Mouse (Mus musculus) cerebellum, postnatal 36 days (tissue): ENCODE measurements around the gene Ccn1.

Source experiments
- DNase-seq, 2 experiments: peaks; one replicate each; pipeline ENCODE4 v3.0.0; 2021 to 2022; ENCODE audit warnings: mixed read lengths in 2 of 2

The Ccn1 gene

DNA sequence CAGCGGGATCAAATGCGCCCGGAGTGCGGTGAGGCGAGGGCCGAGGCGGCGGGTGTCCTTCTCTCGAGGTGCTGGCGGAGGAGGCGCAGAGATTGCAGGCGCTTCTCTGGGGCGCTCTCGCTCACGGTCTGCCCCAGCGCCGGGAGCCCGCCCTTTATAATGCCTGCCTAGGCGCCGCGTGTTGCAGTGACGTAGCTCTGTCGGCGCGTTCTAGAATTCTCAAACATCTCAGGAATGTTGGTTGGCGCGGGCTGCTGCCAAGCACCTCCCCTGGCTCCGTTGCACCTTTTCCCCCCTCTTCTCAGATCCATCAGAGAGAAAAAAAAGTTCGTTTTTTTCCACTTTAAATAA lies at the start of gene Ccn1:
Gene Ccn1 (minus strand): TSS at position 130 of the 351 bp plus-strand sequence.
- peak in 1 of 2 experiments; percentile 24 for DNase-seq

DNA sequence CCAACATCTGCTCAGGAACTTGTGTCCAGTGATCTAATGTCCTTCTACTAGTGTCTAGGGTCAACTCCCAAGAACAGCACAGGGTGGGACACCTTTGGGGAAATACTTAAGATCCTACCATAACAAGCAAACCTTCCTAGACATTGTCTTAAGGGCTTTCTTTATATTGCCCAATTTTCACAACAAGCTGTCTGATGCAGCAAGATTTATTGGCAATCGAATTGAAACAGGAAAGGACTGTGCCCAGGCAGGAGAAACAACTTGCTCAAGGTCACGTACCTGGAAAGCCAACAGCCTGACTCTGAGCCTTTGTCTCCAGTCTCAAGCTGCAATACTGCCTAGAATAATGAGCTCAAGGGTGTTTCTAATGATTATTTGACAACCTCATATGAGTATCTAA lies 43.6 kb upstream of the Ccn1 start:
- no peak for DNase-seq

DNA sequence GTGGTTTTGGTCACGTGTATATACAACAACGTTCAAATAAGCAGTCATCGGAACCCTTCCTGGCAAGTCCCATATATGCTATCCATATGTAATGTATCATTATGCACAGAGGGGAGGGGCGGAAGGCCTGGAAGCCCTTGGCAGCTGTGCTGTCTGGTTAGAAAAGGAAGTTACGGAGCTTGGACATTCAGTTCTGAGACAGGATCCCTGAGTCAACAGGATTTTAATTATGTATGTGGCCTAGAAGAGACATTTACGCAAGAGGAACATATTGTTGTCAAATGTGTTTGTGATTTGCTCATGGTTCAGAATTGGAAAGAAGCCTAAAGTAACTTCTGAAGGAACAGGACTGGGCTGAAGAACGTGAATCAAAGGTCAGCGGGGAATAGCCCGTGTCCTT lies 42.3 kb upstream of the Ccn1 start:
- DNase-seq: no peak

DNA sequence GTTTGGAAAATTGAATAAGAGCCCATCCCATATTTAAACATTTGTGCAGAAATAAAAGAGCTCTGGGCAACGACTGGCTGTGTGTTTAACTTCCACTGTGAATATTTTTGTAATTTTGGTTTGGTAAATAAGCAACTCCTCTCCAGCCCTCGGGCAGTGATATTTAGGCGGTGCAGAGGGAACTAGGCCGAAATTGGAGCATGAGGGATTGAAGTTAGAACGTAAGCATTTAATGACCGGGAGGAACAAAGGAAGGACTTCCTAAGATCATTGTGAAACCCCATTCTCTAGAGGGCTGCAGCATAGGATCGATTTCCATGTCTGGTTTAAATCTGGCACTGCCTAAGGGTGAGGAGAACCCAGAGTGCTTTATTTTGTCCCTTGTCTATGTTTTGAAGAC lies 41.6 kb upstream of the Ccn1 start:
- DNase-seq: no peak

DNA sequence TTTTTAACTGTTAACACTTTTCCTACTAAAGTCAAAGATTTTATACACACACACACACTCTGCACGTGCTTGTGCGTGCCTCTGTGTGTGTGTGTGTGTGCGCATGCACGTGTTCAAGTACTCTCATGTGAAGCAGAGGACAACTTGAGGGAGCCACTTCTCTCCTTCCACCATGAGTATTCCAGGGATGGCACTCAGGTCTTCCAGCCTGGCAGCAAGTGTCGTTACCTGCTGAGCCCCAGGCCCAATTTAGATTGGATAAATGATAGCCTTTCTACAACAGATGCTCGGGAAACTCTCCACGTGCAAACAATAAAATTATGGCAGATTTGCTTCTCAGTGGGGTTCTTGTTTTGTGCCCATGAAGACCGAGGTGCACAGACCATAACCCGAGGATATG lies 39.5 kb upstream of the Ccn1 start:
- no peak for DNase-seq

DNA sequence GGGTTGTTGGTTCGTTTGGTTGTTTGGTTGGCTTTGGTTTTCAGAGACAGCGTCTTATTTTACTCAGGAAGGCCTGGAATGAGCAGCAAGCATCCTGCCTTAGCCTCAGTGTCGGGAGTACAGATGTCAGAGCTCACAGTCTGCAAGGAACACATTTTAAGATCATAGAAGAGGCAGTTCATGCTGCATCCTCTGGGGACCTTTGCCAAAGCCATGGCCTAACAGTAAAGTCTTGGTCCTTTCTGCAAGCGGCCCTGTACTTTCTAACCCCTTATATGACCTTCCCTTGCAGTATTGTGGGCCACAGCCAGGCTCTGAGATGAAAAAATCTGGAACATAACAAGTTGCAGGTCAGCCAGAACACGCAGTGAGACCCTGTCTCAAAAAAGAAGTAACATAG lies 38.1 kb upstream of the Ccn1 start:
- no peak for DNase-seq

DNA sequence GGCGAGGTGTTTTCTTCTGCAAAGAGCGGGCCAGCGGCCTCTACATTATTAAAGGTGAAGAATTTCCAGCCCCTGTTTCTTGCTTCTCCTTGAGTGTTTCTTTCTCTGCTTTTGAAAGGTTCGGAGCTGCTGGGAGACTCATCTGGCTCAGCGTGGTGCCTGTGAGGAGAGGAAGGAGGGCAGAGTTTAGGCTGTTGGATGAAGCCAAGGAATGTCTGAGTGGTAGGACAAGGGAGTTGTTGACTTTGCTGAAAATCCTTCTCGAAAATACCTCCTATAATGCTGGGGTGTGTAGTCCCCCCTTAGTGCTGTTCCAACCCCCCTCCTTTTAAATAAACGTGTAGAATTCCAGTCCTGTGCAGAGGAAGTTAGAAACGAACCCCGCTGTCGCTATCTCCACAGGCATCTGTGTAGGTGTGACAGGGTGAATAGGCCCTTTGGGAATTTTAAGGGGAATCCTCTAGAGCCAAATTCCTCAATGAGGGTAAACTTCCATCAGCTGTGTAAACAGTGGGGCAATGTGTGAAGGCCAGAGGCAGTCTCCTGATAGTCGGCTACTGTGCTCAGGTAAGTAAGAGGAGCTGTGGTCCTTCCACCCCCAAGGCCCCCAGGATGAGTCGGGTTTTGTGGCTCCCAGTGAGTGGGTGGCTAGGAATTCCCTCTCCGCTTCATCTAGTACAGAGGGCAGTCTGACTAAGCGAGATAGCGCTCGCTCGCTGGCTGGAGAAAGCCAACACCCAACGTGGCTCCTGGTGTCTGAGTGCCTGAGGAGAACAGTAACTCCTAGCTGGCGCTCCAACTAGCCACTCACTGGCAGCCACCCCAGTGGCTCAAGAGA lies 35.0 kb upstream of the Ccn1 start:
- no peak for DNase-seq

DNA sequence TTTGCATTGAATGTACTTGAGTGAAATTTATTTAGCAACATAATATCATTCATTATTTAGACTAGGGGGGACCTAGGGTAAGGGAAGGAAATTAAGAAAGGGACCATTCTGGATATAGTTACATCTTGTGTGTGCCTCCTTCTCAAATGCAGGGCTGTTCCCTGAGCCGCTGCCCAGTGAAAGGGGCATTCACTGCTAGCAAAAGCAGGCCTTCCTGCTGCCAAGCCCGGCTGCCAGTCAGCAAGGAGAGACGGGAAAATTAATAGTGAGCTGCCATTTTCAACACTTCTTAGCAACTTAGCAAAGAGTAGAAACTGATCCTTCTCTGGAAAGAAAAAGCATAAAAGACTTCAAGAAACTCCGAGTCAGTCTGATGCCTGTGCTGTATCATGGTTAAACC lies 34.4 kb upstream of the Ccn1 start:
- no peak for DNase-seq

DNA sequence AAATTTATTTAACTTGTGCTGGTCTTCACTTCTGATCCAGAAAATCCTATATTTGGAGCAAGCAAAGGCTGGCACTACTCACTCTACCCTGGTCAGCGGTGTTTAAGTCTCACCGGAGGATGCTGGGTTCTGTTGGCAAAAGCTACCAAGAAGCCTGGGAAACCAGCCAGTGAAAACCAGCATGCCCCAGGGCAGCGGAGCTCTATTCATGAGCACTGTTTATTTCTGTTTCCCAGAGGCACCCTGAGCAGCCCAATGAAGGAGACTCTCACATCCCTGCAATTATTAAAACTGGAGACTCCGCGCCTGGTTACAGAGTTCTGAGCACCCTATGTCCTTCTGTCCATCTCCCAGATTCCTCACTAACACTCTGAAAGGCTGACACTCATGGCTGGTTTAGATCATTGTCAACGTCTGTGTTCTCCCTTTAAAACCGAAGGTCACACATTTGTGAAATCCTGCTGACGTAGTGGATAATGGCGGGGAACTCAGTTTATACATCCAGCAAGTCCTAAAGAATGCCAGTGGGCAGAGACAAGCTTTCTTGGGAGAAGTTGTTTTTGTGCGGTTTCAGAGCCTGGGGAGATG lies 31.7 kb upstream of the Ccn1 start:
- peak; percentile 66 to 71 for DNase-seq

DNA sequence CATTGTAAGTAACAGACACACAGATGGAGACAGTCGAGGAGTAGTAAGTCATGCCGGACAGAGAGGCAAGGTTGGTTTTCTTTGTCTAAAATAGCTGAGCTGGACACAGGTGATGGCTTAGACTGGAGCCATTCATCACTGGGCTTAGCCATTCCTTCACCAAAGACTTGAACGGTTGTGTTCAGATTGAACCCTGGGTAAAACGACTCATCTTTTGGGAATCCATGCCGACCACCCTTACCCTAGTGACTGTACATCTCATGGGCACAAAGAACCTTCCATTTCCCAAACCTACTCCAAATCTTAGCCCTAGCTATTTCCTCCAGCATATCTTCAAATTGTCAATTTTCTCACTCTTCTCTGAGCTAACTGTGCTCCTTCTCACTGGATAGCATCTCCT lies 30.9 kb upstream of the Ccn1 start:
- DNase-seq: no peak

DNA sequence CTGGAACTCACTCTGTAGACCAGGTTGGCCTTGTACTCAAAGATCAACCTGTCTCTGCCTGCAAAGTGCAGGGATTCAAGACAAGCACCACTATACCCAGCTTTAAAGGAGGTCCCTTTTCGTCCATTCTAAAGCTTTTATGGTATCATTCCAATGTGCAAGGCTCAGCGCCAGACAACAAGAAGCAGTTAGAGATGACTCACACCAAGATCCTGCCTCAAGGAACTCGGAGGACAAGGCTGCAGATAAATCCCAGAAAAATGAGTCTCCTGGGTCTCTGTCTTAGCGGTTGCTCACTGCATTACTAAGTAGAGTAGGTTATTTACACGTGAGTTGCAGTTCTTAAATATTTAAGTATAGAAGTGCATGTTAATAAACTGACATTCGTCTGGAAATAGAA lies 26.4 kb upstream of the Ccn1 start:
- no peak for DNase-seq

DNA sequence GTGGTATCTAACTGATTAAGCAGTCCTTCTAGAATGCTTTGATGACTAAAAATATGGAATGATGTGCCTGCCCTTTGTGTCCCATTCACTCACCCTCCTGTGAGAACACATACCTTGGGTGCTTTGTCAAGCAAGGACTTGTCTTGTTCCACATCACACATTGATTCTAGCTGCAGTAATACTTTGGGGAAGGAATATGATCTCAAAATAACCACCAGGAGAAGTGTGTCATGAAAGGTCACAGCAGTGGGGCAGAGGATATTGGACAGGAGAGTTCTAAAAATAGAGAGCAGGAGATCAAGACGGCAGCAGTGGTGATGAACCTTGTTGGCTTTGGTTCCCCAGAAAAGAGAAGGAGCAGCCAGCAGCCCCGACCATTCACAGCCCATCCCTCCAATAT lies 25.0 kb upstream of the Ccn1 start:
- no peak for DNase-seq

DNA sequence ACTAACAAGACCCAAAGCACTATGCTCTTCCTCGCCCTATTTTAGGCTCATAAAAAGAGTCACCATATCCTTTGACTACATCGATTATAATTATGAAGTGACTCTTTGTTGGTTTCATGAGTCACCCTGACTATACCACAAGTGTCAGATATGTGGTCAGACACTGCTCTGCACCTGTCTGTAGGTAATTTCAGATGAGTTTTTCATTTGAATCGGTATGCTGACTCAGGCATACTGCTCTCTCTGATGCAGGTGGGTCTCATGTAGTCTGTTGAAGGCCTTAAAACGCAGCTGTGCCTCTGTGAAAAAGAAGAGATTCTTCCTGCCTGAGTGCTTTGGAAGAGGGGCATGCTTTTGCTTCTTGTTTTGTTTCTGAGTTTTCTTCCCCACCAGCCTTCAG lies 16.6 kb upstream of the Ccn1 start:
- no peak for DNase-seq

DNA sequence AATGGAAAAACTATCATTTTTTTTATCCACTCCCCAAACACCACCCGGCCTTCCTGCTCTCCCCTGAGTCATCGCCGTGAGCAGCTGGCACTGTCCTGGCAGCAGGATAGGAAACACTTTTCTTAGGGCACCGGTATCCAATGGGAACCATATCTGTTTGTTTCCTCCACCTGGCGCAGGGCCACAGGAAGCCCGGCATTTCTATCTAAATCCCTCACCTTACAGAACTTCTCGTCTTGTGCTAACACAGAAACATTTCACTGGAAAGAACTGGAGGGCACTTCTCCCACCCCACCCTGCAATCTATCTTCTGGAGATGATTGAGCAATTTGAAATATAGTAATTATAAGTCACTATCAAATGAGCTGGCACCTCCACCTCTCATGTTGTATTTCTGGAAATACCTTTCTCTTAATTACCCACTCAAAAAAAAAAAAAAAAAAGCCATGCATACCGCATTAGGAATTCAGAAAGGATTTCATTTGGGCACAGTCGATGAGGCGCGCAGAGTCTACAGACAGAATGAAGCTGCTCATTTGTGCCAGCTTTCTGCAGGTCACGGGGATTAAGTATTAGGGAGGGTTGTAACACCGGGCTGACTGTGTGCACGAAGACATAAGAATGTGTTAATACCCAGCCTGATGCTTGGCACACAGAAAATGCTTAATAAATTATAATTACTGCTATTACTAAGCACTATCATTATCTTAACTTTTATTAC lies 7.4 kb upstream of the Ccn1 start:
- DNase-seq: no peak

DNA sequence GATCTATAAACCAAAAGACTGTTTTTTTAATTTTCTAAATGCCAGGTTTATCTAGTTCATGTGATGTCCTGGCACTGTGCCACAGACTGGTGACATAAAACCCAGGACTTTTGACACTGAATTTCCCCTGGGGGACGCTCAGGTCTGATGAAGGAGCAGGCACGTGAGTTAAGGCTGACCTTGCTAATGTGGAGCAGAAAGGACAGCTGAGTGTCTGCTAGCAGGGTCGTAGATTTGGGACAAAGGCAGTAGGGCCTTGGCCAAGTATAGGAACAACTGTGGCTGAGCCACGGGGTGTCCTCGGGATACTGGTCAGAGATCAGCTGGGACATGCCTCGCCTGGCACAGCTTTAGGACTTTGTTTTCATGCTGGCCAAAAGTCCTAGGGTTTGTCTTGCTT lies 5.2 kb upstream of the Ccn1 start:
- DNase-seq: no peak

DNA sequence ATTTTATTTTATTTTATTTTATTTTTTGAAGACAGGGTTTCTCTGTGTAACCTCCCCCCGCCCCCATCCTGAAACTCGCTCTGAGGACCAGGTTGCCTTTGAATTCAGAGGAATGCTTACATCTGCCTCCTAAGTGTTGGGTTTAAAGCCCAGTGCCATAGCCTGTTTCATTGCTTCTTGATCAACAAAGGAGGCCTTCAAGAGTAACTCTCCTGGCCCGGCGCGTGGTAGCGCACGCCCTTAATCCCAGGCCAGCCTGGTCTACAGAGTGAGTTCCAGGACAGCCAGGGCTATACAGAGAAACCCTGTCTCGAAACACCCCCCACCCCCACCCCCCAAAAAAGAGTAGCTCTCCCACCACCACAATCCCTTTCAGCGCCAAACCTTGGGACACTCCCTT lies 4.2 kb upstream of the Ccn1 start:
- no peak for DNase-seq

DNA sequence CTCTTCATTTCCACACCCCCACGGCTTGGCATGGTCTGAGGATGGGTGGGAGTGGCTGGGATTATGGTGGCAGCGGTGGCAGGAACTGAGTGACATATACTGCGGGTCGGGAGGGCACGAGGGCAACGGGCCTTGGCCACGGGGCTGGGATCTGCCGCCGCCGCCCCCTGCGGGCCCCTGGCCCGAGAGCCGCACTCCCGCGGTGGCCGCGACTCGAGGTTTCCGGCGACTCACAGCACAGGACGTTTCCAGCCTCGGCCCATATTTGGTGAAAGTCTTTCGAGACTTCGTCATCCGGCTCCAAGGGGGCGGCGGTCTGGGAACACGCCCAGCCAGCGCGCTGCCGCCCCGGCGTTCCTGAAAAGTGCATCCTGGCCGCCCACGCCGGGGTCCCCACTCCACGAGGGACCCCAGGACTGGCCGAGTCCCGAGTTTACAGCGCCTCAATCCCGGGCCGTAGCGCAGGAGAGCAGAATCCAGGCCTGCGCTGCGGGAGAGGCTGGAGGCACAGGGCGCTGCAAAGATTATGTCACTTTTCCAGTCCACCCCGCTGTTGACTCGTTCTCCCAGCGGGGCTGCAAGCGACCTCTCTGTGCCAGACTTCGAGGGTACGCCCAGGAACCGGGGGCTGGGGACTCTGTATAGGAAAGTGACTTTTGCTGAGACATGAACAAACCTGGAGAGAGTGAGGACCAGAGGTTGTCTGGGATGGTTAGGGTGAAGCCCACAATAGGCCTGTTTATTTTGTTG lies 3.6 kb upstream of the Ccn1 start:
- peak in 1 of 2 experiments; percentile 24 for DNase-seq

DNA sequence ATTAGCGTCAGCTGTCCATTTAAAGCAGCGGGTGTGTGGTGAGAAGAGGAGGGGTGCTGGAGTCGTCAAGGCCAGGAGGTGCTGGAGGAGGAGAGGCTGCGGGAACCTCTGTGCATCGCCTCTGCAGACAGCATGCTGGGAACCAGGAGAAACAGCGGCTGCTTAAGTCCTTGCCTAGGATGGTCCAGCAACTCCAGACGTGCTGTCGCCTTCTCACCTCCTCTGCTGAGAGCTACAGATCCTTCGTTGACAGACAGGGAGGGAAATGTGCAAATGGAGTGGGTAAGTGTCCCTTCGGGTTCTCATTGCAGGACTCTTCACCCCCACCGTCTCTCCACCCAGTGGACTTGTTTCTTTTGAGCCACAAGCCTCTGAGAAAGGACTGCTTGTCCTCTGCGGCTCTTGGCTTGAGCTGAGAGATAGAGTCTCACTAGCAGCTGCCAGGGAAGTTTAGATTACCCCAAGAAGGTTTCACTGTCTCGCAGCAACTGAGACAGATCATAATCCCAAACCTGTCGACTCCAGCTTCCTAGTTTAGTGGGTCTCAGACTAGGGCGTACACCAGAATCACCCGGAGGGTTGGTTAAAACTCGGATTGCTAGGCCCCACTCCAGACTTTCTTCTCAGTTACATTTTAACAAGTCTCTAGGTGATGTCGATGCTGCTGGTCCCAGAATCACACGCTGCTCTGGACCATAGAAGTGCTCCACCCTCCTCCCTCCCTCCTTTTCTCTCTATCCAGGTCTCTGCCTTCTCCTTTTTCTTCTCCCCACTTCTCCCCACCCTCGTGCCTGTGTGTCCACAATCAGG lies 2.7 kb upstream of the Ccn1 start:
- no peak for DNase-seq

DNA sequence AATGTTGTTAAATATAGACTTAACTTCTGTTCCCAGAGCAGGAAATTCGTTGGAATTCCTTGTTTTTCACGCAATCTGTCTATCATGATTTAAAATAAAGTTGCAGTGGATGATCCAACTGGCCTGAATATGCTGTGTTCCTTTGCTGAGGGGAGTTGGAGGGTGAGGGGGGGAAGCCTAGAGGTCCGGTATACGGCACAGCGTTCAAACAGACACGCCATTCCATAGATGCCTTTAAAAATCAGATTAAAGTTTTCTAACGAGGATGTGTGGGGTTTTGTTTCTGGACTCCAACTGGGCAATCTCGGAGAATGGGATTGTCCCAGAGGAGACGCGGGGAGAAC lies 2.2 kb upstream of the Ccn1 start:
- no peak for DNase-seq

DNA sequence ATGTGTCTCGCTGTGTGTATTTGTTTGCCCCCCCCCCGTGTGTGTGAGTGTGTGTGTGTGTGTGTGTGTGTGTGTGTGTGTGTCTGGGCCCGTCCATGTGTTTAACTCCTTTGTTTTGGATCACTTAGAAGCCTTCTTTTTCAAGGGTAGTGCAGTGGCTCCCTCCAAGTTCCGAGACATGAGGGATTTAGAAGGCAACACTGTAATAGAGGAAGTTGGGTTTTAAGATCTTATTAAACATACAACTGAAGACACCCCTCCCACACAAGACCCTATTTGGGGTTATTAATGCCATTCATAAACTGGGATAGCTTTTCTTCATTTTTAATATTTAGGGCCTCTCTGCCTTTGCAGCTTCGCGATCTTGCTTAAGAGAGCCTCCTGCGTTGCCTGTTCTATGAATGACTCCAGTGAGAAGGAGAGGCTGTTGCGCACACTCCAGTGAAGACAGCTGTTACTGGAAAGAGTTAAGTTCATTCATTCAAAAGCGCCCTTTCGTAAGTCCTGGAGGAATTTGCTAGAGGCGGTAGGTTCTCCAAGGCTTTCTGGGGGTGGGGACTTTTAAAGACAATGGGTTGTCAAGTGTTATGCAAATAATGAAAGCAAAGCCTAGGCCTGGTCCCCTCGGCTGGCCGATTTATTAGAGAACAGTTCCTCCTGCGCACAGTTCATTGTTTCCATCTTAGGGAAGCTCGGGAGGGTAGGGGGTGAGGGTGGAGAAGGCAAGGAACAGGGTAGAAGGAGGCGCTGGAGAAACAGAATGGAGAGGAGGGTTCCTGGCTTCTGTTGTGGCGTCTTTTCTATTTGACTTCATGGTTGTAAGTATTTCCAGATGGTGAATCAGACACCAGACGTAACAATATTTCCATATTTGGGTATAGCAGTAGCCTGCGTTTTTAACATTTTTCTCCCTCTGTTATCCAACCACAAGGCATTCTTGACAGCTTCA lies 1.5 kb upstream of the Ccn1 start:
- no peak for DNase-seq

DNA sequence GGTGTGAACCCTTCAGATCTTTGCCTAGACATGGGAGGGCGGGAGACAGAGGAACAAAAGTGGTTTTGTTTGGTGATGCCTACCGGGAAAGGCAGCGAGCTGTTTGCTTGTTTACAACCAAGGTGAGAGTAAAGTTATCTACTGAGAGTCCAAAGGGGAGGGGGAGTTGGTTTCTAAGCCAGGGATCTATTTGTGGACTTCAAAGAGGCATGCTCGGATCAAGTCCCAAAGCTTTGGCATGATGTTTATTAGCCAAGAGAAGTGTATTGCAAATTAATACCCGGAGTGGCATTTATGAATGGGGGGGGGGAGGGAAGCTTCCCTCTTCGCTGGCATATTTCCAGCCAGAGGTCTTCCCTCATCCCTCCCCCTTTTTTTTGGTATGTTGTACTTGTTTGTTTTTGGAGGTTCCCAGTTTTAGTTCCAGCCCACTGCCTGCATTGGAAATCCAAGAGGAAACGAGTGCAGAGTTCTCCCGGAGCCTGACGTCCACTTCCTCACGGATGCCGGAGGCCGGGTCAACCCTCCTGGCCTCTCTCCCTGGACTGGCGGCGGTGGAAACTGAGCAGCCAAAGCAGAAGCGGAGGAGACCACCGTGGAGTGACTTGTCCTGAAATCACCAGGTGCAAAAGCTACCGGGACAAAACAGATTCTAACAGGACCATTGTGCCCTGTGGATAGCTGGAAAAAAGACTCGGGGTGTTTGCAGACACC lies 674 bp upstream of the Ccn1 start:
- DNase-seq: no peak
